Mouse (Mus musculus): ENCODE results near the gene Cytl1.

Cytl1 gene

DNA sequence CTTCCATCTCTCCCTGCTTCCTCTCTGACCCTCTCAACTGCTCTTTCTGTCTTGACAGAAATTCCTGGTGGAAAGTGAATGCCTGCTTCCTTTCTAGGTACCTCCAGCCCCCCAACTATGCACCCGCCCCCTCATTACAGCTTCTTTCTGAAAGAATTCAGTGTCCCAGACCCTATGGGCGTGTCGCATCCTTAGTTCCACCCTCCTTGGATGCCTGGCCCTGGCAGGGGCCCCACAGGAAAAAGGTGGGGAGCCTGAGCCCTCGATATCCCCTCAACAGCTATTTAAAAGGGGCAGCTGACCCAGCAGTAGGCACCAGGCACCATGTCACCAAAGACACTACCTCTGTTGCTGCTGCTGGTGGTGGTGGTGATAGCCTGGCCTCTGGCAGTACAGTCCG lies at the start of gene Cytl1:
Gene Cytl1 (plus strand): TSS at position 296 of the 400 bp plus-strand sequence.
- DNase-seq (ENCODE audit: low read depth, low spot score): no peak

DNA sequence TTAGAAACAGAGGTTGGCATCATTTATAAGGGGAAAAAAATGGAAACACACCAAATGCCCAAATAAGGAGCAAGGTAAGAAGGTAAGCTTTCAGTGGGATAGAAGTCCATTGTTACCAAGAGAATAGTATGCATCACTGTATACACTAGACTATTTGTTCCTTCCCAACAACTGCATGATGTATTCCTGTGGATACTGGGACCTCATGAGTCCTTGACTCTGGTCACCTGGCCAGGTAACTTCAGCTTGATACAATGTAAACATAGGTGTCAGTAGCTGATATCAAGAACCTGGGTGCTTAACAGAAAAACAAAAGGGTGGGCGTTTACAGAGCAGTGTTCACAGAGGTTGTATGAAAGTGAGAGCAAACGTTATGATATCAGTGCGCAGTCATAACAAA lies 42.6 kb upstream of the Cytl1 start:
- DNase-seq (ENCODE audit: low read depth, low spot score): no peak

- DNase-seq (ENCODE audit: low read depth, low spot score): peak; percentile 56
Measured at GRCm38 (mm10) chr5:37695773-37696172, 39.5 kb upstream of the Cytl1 start.

- DNase-seq (ENCODE audit: low read depth, low spot score): no peak
Measured at GRCm38 (mm10) chr5:37697286-37697685, 38.0 kb upstream of the Cytl1 start.

- DNase-seq (ENCODE audit: low read depth, low spot score): no peak
Measured at GRCm38 (mm10) chr5:37699757-37700156, 35.6 kb upstream of the Cytl1 start.

- peak; percentile 8 for DNase-seq (ENCODE audit: low read depth, low spot score)
Measured at GRCm38 (mm10) chr5:37704962-37705361, 30.4 kb upstream of the Cytl1 start.

- peak; percentile 55 for DNase-seq (ENCODE audit: low read depth, low spot score)
Measured at GRCm38 (mm10) chr5:37708124-37708523, 27.2 kb upstream of the Cytl1 start.

DNA sequence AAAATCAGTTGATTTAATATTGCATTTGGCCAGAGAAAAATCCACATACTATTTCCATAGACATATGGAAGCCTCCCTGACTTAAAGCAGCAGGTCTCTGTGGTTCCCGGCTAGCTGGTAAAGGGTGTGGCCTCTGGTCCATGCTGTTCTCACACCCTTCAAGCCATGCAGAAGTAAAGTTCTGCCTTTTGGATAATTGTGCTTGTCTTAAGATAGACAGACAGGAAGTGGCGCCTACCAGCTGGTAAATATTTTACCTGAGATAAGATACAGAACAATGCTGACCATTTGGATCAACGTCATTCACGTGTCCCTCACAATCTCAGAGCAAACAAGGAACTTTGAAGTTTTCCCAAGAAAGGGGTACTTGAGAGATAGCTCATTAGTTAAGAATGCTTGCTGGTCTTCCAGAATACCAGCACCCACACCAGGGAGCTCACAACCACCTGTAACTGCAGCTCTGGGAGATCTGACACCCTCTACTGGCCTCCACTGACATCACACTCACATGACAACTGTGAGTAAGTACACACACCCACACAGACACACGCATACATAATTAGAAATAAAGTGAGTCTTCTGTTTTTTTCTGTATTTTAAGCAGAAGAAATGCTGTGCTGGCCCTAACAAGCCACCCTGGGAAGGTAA lies 25.9 kb upstream of the Cytl1 start:
- DNase-seq (ENCODE audit: low read depth, low spot score): peak; percentile 24

- peak; percentile 81 for DNase-seq (ENCODE audit: low read depth, low spot score)
Measured at GRCm38 (mm10) chr5:37716505-37717372, 18.6 kb upstream of the Cytl1 start, which contains the start of gene Stk32b. Stk32b (minus strand) TSS chr5:37717171.

- DNase-seq (ENCODE audit: low read depth, low spot score): peak; percentile 37
Measured at GRCm38 (mm10) chr5:37717384-37717963, 17.8 kb upstream of the Cytl1 start.

- DNase-seq (ENCODE audit: low read depth, low spot score): no peak
Measured at GRCm38 (mm10) chr5:37720670-37721069, 14.6 kb upstream of the Cytl1 start.

DNA sequence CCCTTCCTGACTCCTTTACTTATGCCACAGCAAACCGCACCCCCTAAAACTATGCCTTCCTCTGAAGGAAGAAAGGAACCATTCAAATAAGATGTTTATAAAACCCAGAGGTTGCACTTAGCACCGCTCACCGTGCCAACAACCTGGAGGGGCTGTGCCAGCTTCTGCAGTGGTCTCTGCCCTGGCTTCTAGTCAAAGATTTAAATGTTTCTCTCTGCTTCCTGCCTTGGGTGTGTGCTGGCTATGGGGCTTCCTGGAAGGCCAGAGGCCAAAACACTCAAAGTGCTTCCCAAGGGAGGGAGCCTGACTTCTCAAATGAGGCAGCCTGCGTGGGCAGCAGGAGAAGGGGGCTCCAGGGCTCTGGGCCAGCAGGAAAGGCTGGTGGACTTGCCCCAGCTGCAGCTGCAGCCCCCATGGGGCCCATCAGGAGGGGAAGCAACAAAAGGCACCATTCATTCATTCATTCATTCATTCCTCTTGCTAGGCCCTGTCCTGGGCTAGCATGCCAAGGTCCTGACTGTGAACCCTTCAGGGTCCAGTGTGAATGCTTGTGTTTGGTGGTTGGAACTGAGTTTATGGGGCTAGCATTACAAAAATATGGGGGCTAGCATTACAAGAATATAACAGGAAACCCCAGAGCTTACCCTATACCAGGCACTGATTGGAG lies 10.0 kb upstream of the Cytl1 start:
- DNase-seq (ENCODE audit: low read depth, low spot score): no peak

DNA sequence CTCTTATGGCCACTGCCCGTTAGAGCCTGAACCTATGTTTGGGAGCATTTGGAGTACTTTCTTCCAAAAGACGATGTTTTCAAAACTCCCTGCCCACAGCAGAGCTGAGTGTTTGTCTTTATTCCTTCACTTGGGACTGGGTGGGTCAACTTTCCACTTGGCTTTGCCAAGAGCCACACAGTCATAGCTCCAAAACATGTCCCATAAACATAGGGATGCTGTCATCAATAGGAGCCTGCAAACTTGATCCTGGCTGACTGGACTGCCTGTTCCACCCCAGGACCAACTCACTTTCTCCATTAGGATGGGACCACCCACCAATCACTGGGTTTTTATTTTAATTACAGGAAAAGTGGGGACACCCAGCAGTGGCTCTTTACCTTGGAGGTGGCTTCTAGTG lies 4.5 kb upstream of the Cytl1 start:
- DNase-seq (ENCODE audit: low read depth, low spot score): no peak

DNA sequence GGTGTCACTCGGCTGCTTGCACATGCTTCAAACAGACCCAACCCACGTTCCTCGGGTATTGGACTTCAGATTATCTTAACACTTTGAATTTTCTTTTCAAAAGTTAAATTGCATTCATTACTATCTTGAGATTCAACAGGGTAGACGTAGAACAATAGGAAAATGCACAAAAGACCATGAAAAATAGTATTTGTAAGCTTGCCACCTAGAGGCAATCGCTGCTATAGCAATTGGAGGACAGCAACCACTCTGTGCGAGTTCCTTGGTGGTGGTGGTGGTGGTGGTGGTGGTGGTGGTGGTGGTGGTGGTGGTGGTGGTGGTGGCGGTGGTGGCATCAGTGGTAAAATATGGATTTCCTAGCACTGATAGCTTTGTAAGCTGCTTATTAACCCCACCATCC lies 894 bp downstream of the Cytl1 start:
- peak; percentile 17 for DNase-seq (ENCODE audit: low read depth, low spot score)

DNA sequence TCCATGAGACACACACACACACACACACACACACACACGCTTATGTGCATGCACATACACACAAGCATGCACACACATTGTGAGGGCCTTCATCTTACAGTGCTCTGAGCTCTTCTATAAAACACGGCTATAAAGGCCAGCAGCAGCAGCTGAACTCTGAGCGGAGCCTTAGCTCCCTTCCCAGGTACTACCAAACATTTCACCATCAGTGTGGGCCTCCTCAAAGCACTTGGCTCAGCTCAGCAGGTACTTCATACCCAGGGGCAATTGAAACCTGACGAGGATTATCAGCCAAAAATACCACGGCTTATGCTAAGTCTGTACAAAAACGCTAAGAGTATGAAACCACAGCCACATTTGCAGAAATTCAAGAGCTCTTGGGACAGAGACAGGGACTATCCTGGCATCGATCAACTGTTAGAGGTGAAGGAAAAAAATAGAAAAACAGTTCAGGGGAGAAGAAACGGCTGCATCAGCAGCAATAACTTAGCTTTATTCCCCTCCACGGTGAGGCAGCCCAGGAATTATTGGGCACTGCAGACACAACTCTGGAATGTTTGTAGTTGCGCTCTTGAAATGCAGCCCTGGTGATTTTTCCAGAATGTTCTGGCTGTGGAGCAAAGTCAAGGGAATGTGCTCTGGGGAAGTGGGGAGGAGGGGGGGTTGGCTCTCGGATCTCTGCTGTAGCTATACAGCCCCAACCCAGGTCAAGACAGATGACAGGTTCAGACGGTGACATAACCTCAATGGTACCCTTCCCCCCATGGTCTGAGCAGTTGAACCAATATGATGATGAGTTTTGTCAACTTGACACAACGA lies 8.8 kb downstream of the Cytl1 start:
- no peak for DNase-seq (ENCODE audit: low read depth, low spot score)

DNA sequence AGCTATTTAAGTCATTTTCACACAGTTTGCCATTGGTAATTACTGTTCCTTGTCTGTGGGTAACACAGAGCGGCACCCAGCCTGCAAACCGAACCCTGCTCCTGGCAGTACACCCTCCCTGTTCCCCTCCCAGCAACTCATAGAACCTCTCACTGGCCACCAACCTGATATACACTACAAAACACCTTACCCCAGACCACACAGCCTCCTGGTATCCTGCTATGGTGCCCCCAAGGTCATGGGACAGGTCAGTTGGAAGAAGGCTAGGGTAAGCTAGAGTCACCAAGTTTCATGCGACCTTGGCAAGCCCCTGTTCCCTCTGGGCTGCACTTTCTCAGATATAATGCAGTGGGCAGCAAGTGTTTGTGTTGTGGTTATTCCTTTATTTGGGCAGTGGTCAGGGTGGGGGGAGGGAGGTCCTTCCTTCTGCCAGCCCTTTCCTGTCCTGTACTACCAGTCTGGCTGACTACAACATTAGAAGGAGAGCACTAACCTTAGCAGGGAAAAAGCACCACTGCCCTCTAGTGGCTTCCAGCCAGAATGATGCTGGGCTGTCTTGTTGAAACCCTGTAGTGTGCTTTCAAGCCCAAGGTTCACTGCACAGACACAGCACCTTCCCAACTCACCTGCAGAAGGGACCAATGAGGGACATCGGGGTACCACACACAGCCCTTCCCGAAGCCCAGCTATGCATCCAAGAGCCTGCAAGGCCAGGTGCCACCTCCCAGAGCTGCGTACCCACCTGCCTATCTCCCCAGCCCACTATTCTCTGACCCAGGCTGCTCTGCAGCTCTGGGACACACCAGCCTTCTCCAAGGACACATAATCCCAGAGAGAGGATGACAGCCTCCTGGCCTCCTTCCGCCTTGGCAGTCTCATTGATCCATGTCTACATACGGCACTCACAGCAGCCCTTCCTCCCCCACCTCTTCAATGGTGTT lies 17.0 kb downstream of the Cytl1 start:
- DNase-seq (ENCODE audit: low read depth, low spot score): peak; percentile 72

- no peak for DNase-seq (ENCODE audit: low read depth, low spot score)
Measured at GRCm38 (mm10) chr5:37753366-37753765, 18.0 kb downstream of the Cytl1 start.

DNA sequence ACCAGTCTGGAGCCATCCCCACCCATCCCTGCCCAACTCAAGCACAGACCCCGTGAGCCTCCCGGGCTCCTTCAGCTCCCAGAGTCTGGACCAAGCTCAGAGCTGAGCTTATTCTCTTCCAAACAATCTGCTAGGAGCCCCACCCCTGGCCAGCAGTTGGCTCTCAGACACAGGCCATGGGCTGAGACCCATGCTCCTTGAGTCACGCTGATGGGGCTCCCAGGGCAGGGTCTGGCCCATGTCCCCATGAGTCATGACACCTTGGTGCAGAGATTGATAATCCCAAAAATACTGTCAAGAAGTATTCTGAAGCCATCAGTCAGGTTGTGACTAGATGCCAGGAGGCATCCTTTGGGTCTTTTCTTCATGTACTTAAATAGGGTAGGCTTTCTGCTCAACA lies 26.7 kb downstream of the Cytl1 start:
- DNase-seq (ENCODE audit: low read depth, low spot score): no peak

DNA sequence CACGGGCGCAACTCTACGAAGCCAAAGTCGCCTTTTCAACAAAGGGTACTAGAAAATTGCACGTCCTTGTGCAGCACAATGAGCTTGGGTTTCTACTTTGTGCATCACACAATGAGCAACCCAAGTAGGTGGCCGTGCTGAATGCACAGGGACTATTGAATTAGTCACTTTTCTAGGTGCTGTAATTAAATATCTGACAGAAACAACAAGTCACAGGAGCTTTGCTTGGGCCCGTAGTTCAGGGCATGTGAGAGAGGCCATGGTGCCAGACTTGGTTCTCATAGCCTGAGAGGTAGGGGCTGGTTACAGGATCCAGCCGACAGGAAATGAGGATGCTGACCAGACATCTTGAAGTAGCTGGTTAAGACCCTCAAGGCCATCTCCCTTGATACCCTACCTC lies 30.5 kb downstream of the Cytl1 start:
- no peak for DNase-seq (ENCODE audit: low read depth, low spot score)

- no peak for DNase-seq (ENCODE audit: low read depth, low spot score)
Measured at GRCm38 (mm10) chr5:37767231-37767630, 31.9 kb downstream of the Cytl1 start.

Measured in R1 (cell line).